Mouse (Mus musculus) cerebellum, postnatal 36 days (tissue): ENCODE data around the gene Dbi.

Source experiments
- DNase-seq, 2 experiments: peaks; one replicate each; pipeline ENCODE4 v3.0.0; 2021 to 2022; ENCODE audit warnings: mixed read lengths in 2 of 2

The Dbi gene

DNA sequence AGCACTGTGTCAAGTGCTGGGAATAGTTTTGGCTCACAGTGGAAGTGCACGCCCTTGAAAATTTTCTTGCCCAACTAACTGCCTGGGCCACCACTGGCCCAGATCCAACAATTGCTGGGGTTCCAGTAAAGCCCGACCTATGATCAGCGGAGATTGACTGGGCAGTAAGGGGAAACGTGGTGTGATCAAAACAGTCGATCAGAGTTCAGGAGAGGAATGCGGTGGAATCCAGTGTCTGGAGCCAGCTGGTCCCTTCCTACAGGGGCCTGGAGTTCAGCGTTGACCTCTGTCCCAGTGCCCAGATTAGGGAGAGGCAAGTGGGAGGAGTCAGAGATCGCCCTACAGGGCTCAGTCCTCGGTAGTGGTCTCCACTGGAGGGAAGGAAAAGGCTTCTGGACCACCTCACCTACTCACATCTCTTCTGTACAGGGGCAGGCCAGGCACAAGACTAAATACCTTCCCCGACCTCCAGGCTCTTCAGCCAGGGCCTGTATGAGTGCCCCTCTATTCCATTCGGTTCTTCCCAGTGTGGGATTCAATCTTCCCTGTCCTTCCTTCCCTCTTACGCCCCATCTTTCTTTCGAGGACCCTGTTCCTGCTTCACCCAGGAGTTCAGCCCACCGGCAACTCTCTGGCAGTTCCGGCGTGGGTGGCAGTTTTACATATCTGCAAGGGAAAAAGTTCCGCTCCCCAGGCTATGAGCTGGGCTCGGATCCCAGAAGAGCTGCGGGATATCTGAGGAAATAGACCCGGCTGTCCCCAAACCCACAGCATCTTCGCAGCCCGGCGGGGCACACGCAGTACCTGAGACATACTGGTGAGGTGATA, 523 bp downstream of the Dbi start:
- DNase-seq, result peak; percentile 34 to 46

- no peak for DNase-seq
Measured at GRCm38 (mm10) chr1:120119389-120119788, 1.5 kb downstream of the Dbi start.

GRCm38 (mm10) chr1:120118854-120119253, 2.0 kb downstream of the Dbi start:
- peak in 1 of 2 experiments; percentile 15 for DNase-seq

GRCm38 (mm10) chr1:120116106-120116505, 4.8 kb downstream of the Dbi start:
- DNase-seq, result peak; percentile 17 to 31

- peak; percentile 76 to 80 for DNase-seq
Measured at GRCm38 (mm10) chr1:120115671-120116081, 5.2 kb downstream of the Dbi start.

GRCm38 (mm10) chr1:120112251-120113187, 8.4 kb downstream of the Dbi start:
- DNase-seq, result no peak

DNA sequence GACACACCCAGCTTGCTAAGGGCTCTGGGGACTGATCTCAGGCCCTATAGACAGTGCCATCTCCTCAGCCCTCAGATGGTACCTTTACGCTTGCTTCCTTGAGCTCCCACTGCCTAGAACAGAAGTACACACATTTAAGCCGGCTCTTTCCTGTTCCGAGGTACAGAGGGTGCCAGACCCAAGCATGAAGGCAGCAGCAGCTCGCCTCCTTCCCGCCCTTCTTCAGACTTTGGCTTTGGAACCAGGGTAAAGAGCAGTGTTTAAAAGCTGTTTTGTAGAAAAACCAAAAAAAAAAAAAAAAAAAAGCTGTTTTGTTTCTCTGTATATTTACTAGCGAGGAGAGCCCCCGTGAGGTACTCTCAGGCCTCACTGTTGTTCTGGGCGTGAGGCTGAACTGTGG, 9.1 kb downstream of the Dbi start:
- no peak for DNase-seq

- DNase-seq, result no peak
Measured at GRCm38 (mm10) chr1:120109741-120110432, 11.0 kb downstream of the Dbi start.

- DNase-seq, result no peak
Measured at GRCm38 (mm10) chr1:120105556-120105959, 15.3 kb downstream of the Dbi start.

DNA sequence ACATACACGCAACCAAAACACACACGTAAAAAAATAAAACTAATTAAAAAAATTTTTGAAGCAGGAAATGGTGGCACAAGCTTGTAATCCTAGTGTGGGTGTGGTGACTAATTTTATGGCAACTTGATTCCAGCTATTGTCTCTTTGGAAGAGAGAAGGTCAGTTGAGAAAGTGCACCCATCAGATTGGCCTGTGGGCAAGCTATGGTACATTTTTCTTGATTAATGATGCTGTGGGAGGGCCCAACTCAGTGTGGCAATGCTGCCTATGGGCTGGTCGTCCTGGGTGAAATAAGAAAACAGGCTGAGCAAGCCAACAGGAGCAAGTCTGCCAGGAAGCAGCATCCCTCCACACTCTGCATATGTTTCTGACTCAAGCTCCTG, 19.7 kb downstream of the Dbi start:
- DNase-seq, result no peak

DNA sequence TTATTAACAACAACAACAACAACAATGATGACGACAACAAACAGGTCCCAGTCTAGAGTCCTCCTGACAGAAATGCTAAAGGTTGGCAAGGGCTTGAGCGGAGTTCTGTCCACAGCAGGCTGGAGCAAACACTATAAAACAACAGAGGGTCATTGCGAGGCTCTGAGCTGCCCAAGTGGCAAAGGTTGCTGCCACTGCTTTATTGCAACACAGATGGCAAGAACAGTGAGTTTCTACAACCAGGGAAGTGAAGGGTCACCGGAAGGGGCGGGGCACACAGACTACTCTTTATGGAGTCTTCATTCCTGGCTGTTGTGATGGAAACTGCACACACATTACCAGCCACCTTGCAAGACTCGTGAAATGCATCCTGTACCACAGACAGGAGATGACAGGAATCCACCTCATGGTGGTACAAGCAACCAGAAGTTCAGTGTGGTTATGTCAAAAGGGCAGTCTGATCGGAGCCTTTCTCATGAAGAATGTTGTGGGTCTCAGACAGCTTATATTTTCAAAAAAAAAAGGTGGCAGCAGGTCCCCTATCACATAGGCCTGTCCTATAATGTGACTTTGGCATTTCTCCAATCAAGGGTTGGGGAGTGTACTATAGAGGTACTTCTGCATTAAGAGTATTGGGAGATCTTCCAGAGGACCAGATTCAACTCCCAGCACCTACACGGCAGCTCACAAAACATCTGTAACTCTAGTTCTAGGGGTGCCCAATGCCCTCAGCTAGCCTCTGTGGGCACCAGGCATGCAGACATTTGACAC, 20.2 kb downstream of the Dbi start:
- DNase-seq, result no peak

GRCm38 (mm10) chr1:120099483-120099882, 21.4 kb downstream of the Dbi start:
- no peak for DNase-seq

GRCm38 (mm10) chr1:120098327-120098726, 22.6 kb downstream of the Dbi start:
- peak; percentile 56 to 66 for DNase-seq

GRCm38 (mm10) chr1:120094920-120095319, 26.0 kb downstream of the Dbi start:
- DNase-seq, result no peak

GRCm38 (mm10) chr1:120093482-120094134, 27.3 kb downstream of the Dbi start:
- peak; percentile 86 to 91 for DNase-seq

DNA sequence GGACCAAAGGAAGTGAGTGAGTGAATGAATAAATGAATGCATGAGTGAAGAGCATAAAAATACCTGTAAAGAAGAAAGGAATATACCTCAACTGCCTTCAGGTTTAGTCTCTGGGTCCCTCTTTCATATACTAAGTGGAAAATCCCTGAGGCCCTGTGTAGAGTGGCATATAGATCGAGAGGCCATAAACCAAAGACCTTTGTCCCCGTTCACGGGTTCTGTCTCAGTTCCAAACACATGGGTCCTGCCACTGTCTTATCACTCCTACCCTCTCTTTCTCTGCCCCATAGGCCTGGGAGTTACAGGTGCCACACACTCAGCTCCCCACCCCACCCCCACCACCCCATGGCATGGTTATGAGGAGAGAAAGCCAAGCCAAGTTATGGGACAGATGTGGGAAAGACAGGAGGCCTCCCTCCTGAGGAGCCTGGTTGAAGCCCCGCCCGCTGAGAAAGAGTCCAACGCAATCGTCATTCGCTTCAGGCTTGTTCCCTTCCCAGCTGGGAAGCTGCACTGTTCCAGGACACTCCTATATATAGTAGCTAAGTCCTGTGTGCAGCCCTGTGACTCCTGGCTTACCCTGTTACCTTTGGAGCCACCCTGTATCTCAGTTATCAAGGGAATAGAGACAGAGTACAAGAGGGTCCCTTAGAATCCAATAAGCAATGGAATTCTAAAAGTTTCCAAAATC, 29.9 kb downstream of the Dbi start:
- DNase-seq, result no peak

DNA sequence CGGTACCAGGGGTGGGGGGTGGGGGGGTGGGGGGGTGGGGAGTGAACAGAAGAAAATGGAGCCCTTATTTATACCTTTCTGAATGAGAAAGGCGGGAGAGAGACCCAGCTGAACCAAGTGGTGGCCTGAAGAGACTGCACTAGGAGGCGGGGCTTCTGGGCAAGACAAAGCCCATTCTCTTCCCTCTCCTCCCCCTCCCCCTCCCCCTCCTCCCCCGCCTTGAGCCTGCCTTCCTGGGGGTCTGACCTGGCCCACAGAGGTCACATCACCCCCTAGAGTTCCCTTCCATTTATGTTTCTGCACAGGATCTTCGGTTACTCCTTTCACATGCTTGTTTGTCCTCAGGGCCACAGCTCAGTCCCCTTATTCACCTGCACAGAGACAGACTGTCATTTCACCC, 31.7 kb downstream of the Dbi start:
- no peak for DNase-seq

DNA sequence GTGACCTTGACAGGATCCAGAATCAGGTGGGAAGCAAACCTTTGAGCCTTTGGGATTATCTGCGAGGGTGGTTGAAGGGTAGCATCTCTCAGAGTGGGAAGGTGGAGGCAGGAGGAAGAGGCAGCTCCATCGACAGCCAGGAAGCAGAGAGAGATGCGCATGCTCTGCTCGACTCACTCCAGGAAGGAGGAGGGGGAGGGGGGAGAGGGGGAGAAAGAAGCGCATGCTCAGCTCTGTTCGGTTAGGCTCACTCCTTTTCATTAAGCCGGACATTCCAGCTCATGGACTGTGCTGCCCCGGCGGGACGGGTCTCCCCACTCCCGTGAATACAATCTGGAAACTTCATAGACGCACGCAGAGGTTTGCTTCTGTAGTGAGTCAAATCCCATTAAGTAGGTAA, 34.2 kb downstream of the Dbi start:
- no peak for DNase-seq

- no peak for DNase-seq
Measured at GRCm38 (mm10) chr1:120085696-120086095, 35.2 kb downstream of the Dbi start.

DNA sequence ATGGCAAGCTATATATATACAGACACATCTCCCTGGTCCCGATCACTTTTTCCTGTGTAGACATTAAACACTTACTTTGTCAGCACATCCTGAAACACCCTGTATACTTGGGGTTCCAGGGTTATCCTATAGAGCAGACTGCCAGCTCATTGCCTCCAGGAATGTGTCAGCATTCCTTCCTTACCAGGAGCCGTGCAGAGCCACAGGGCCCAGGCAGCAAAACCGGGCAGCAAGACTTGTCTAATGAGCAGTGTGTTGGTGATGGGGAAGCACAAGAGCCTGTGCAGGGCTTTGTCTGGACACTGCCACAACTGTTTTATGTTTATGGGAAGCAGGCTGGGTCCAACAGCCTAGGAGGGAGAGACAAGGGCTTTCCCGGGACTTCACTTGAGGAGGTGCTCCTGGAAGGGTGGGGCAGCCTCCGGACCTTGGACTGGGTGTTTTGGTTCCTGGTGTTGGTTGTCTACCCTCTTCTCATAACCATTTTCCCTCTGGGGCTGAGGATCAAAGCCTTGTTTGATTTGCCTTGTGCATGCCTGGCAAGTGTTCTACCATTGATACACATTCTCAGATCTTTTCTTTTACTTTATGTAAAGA, 36.9 kb downstream of the Dbi start:
- no peak for DNase-seq
